Comparison of ENCODE assay signal across 14 mouse cellular contexts in the genomic region with DNA sequence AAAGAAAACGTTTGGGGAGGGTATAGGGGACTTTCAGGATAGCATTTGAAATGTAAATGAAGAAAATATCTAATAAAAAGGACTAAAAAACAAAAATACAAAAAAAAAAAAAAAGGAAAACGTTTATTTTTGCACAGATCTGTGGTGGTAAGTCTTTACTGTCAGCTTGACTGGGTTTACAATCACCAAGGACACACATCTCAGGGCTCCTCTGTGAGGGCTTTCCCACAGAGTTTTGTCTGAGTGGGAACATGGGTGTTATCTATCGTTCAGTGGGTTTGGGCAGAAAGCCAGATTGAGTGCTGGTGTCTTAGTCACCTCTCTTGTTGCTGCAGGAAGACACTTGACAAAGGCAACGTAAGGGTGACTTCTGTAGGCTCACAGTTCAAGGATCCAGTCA.
"Had no signal": no experiment of that assay in that cellular context is flagged by ENCODE, and none has a peak within 500 bp of the region (broad histone marks: within the 10 kb centered on the region; RNA-seq: fewer than 3 reads in every experiment).

No protein-coding gene starts in this region.

- H3K36me3 ChIP-seq: limb, embryonic 10.5 days; midbrain, embryonic 13.5 days had no signal

- H3K9ac ChIP-seq: liver, embryonic 14.5 days; midbrain, embryonic 13.5 days had no signal

- DNase-seq: kidney, adult 8-10 months; kidney, postnatal 25 days; lung, adult 2 months; lung, postnatal 4 days; right cerebral cortex, adult 18-20 months; right cerebral cortex, postnatal 25 days; thymus, adult 18-20 months; thymus, postnatal 14 days had no signal

- H3K4me2 ChIP-seq: midbrain, embryonic 13.5 days had no signal

- ATAC-seq: intestine, postnatal 0 days; lung, postnatal 0 days; midbrain, embryonic 13.5 days had no signal

- H3K4me3 ChIP-seq: limb, embryonic 10.5 days; megakaryocyte, embryonic 14.5 days; midbrain, embryonic 13.5 days had no signal

- H3K27me3 ChIP-seq: midbrain, embryonic 13.5 days had no signal

- H3K27ac ChIP-seq: limb, embryonic 10.5 days; liver, embryonic 14.5 days; midbrain, embryonic 13.5 days had no signal

- H3K9me3 ChIP-seq: limb, embryonic 10.5 days; midbrain, embryonic 13.5 days had no signal
